Mouse (Mus musculus): Measurements from ENCODE around the gene R3hdm1. TPM values are rescaled to one million over a fixed set of nuclear protein-coding genes. Genes with fewer than 3 reads are reported as not detected.
A peak's percentile ranks its signal among the peaks of the same experiment; 100 is the strongest.
"Not testable (repeated sequence)": the region's sequence is repeated elsewhere in the genome, so short reads cannot be mapped to it uniquely, and the experiment has no call there.

Gene R3hdm1
- polyA plus RNA-seq, 1 experiment from 2014 or later = 63.6 TPM

DNA sequence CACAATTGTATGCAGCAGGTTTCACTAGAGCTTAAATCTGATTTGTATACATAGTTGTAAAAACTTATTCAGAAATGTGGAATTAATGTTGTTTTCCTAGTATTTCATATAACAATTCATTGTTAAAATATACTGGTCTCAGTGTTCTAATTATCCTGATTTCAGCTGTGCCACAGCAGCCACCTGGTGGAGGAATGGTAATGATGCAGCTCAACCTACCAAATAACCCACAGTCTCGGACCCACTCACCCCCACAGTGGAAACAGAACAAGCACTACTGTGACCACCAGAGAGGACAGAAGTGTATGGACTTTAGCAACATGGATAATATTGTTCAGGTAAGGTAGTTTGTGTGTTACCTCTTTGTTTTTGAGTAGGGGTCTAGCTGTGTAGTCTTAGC is 120.2 kb downstream of the R3hdm1 start:
- H3K4me1 ChIP-seq (replicated peaks) = no peaks in the 10 kb centered on the region
- H3K36me3 ChIP-seq = peaks cover 44% of the 10 kb centered on the region
- H3K4me2 ChIP-seq = no peak overlapping the region
- no peak for ATAC-seq (ENCODE audit: insufficient number of reproducible peaks, low FRiP score)
- no peak overlapping the region for H3K9ac ChIP-seq
- H3K27ac ChIP-seq (ENCODE audit: poor library complexity, severe bottlenecking) = no peak overlapping the region
- 81% methylated on average over 1 of the region's 1 CpGs for WGBS
- H3K9me3 ChIP-seq (replicated peaks) = no peaks in the 10 kb centered on the region
- H3K27me3 ChIP-seq (replicated peaks) = no peaks in the 10 kb centered on the region
- H3K4me3 ChIP-seq = no peak overlapping the region

GRCm38 (mm10) chr1:128235181-128235580 is 132.1 kb downstream of the R3hdm1 start:
- WGBS = 93% methylated on average over 4 of the region's 4 CpGs
- H3K27me3 ChIP-seq (replicated peaks) = no peaks in the 10 kb centered on the region
- H3K27ac ChIP-seq (ENCODE audit: poor library complexity, severe bottlenecking) = no peak overlapping the region
- H3K36me3 ChIP-seq = peaks cover 77% of the 10 kb centered on the region
- no peak overlapping the region for H3K4me3 ChIP-seq
- no peak overlapping the region for H3K9ac ChIP-seq
- no peak for ATAC-seq (ENCODE audit: insufficient number of reproducible peaks, low FRiP score)
- H3K9me3 ChIP-seq (replicated peaks) = no peaks in the 10 kb centered on the region
- H3K4me1 ChIP-seq (replicated peaks) = no peaks in the 10 kb centered on the region
- no peak overlapping the region for H3K4me2 ChIP-seq

DNA sequence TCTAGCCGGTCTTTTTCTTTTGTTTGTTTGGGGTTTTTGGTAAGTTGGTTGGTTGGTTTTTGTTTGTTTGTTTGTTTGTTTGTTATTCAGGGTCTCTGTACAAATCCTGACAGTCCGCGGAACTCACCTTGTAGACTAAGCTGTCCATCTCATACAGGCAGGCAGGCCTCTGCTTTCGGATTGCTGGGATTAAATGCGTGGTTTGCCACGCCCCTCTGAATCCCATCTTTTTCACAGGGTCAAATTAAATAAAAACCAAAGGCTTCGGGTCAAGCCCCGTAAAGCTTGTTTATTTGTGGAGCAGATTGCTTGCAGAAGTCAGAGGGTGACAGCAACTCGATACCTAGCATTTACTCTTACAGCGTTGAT is 140.5 kb downstream of the R3hdm1 start, which contains the start of gene Ubxn4:
TSS of gene Ubxn4 (plus strand) at position 338 of the 369 bp plus-strand sequence.
- peak; percentile 9; the same call in 1 of the 2 replicates for ATAC-seq (ENCODE audit: insufficient number of reproducible peaks, low FRiP score)
- 9% methylated on average over 10 of the region's 10 CpGs for WGBS
- H3K9me3 ChIP-seq (replicated peaks) = no peaks in the 10 kb centered on the region

GRCm38 (mm10) chr1:128243996-128244726 is 141.1 kb downstream of the R3hdm1 start:
- Histone ChIP-seq H3K9me3 (replicated peaks) (no peaks in the 10 kb centered on the region), H3K4me2 (peak overlapping the region; percentile 92), H3K27ac (ENCODE audit: poor library complexity, severe bottlenecking) (peak overlapping the region; percentile 96), H3K4me3 (peak overlapping the region; percentile 93), H3K36me3 (peaks cover 8% of the 10 kb centered on the region), H3K4me1 (replicated peaks) (peaks cover 7% of the 10 kb centered on the region; the same call in 1 of the 2 replicates), H3K9ac (peak overlapping the region; percentile 95), H3K27me3 (replicated peaks) (no peaks in the 10 kb centered on the region)
- under 1% methylated on average over 71 of the region's 71 CpGs for WGBS
- peak; percentile 93 for ATAC-seq (ENCODE audit: insufficient number of reproducible peaks, low FRiP score)

More for the DNA sequence above, 140.5 kb downstream of the R3hdm1 start, which contains the start of gene Ubxn4:
- H3K4me3 ChIP-seq = peak within 1 kb of the TSS; percentile 93
- peak within 1 kb of the TSS; percentile 95 for H3K9ac ChIP-seq
- peak within 1 kb of the TSS; percentile 96 for H3K27ac ChIP-seq (ENCODE audit: poor library complexity, severe bottlenecking)
- H3K4me1 ChIP-seq (replicated peaks) = peaks cover 7% of the 10 kb centered on the region; the same call in 1 of the 2 replicates
- peak within 1 kb of the TSS; percentile 92 for H3K4me2 ChIP-seq
- no peaks in the 10 kb centered on the region for H3K27me3 ChIP-seq (replicated peaks)
- H3K36me3 ChIP-seq = peaks cover 12% of the 10 kb centered on the region

DNA sequence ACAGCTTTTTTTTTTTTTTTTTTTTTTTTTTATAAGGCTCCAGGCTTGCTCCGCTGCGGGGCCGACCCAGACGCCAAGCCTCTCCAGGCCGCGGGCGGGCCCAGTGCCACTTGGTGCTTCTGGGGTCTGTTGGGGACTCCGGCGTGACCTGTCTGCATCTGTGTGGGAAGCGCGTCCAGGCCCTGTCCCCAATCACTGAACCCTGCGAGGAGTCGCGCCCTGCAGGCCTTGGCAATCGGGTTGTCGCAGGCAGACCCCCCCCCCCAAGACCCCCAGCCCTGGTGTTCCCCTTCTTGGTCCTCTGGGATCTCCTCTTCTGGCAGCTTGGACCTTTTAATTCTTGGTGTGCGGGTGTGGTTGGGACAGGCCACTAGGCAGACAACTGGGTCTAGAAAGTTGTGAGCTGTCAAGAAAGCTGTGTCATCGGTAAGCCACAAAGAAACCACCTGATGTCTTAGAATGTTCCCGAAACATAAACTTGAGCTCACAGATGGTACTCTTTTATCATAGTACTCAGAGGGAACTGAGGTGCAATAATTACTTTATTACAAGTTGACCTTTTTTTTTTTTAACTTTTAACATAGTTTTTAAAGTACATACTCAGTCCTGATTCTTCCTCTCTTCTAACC is 141.7 kb downstream of the R3hdm1 start:
- Histone ChIP-seq H3K9ac (peak overlapping the region; percentile 95), H3K4me1 (replicated peaks) (peaks cover 7% of the 10 kb centered on the region; the same call in 1 of the 2 replicates), H3K4me3 (peak overlapping the region; percentile 93), H3K36me3 (peaks cover 7% of the 10 kb centered on the region), H3K4me2 (peak overlapping the region; percentile 92), H3K27me3 (replicated peaks) (no peaks in the 10 kb centered on the region), H3K9me3 (replicated peaks) (no peaks in the 10 kb centered on the region), H3K27ac (ENCODE audit: poor library complexity, severe bottlenecking) (peak overlapping the region; percentile 96)
- peak; percentile 69 for ATAC-seq (ENCODE audit: insufficient number of reproducible peaks, low FRiP score)
- 2% methylated on average over 19 of the region's 19 CpGs for WGBS

GRCm38 (mm10) chr1:128267061-128267460 is 164.0 kb downstream of the R3hdm1 start:
- H3K4me2 ChIP-seq; H3K27me3 ChIP-seq (replicated peaks); H3K4me1 ChIP-seq (replicated peaks); ATAC-seq (ENCODE audit: insufficient number of reproducible peaks, low FRiP score); H3K27ac ChIP-seq (ENCODE audit: poor library complexity, severe bottlenecking); H3K4me3 ChIP-seq; H3K9ac ChIP-seq; H3K9me3 ChIP-seq (replicated peaks): not testable (repeated sequence)
- H3K36me3 ChIP-seq = peaks cover 82% of the 10 kb centered on the region
- WGBS = 77% methylated on average over 7 of the region's 7 CpGs

GRCm38 (mm10) chr1:128270731-128271130 is 167.6 kb downstream of the R3hdm1 start:
- no peaks in the 10 kb centered on the region for H3K9me3 ChIP-seq (replicated peaks)
- H3K27me3 ChIP-seq (replicated peaks) = no peaks in the 10 kb centered on the region
- ATAC-seq (ENCODE audit: insufficient number of reproducible peaks, low FRiP score) = no peak
- H3K4me1 ChIP-seq (replicated peaks) = no peaks in the 10 kb centered on the region
- 88% methylated on average over 3 of the region's 3 CpGs for WGBS
- no peak overlapping the region for H3K27ac ChIP-seq (ENCODE audit: poor library complexity, severe bottlenecking)
- H3K4me2 ChIP-seq = no peak overlapping the region
- H3K36me3 ChIP-seq = peaks cover 88% of the 10 kb centered on the region
- H3K9ac ChIP-seq = no peak overlapping the region
- H3K4me3 ChIP-seq = no peak overlapping the region

GRCm38 (mm10) chr1:128275908-128276307 is 172.8 kb downstream of the R3hdm1 start:
- H3K27me3 ChIP-seq (replicated peaks) = no peaks in the 10 kb centered on the region
- H3K27ac ChIP-seq (ENCODE audit: poor library complexity, severe bottlenecking) = no peak overlapping the region
- no peaks in the 10 kb centered on the region for H3K9me3 ChIP-seq (replicated peaks)
- ATAC-seq (ENCODE audit: insufficient number of reproducible peaks, low FRiP score) = no peak
- WGBS = 85% methylated on average over 1 of the region's 1 CpGs
- no peaks in the 10 kb centered on the region for H3K4me1 ChIP-seq (replicated peaks)
- H3K4me2 ChIP-seq = no peak overlapping the region
- H3K36me3 ChIP-seq = peaks cover 89% of the 10 kb centered on the region
- H3K4me3 ChIP-seq = no peak overlapping the region
- H3K9ac ChIP-seq = no peak overlapping the region

DNA sequence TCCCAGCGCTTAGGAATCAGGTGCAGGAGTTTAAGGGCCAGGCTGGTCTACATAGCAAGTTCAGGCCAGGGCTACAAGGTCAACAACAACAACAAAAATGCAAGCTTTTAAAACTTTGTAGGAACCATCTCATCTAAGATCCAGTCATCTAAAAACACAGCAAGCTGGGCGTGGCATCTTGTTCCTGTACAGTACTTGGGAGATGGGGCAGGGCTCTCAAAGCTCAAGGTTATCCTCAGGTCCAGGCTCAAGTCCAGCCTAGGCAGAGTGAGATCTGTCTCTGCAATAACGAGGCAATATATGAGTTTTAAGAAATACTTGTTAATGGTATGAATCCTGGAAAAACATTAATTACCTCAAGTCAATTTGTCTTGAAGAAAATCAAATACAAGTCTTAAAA is 175.5 kb downstream of the R3hdm1 start:
- ATAC-seq (ENCODE audit: insufficient number of reproducible peaks, low FRiP score) = no peak
- 88% methylated on average over 3 of the region's 3 CpGs for WGBS
- Histone ChIP-seq H3K4me3 (no peak overlapping the region), H3K9ac (no peak overlapping the region), H3K9me3 (replicated peaks) (0 out of 2 replicates have a peak, but pooled peaks cover 10% of the 10 kb centered on the region), H3K36me3 (peaks cover 84% of the 10 kb centered on the region), H3K27me3 (replicated peaks) (no peaks in the 10 kb centered on the region), H3K27ac (ENCODE audit: poor library complexity, severe bottlenecking) (no peak overlapping the region), H3K4me1 (replicated peaks) (no peaks in the 10 kb centered on the region), H3K4me2 (no peak overlapping the region)

GRCm38 (mm10) chr1:128281753-128282152 is 178.7 kb downstream of the R3hdm1 start:
- no peak overlapping the region for H3K4me3 ChIP-seq
- 93% methylated on average over 3 of the region's 3 CpGs for WGBS
- H3K36me3 ChIP-seq = peaks cover 59% of the 10 kb centered on the region
- no peak for ATAC-seq (ENCODE audit: insufficient number of reproducible peaks, low FRiP score)
- H3K4me2 ChIP-seq = no peak overlapping the region
- no peaks in the 10 kb centered on the region for H3K27me3 ChIP-seq (replicated peaks)
- H3K9me3 ChIP-seq (replicated peaks) = 0 out of 2 replicates have a peak, but pooled peaks cover 10% of the 10 kb centered on the region
- no peaks in the 10 kb centered on the region for H3K4me1 ChIP-seq (replicated peaks)
- no peak overlapping the region for H3K27ac ChIP-seq (ENCODE audit: poor library complexity, severe bottlenecking)
- no peak overlapping the region for H3K9ac ChIP-seq

- Histone ChIP-seq H3K4me3 (no peak overlapping the region), H3K4me1 (replicated peaks) (no peaks in the 10 kb centered on the region), H3K36me3 (peaks cover 47% of the 10 kb centered on the region), H3K27ac (ENCODE audit: poor library complexity, severe bottlenecking) (no peak overlapping the region), H3K27me3 (replicated peaks) (no peaks in the 10 kb centered on the region), H3K9ac (no peak overlapping the region), H3K4me2 (no peak overlapping the region), H3K9me3 (replicated peaks) (0 out of 2 replicates have a peak, but pooled peaks cover 10% of the 10 kb centered on the region)
- no peak for ATAC-seq (ENCODE audit: insufficient number of reproducible peaks, low FRiP score)
- 95% methylated on average over 3 of the region's 3 CpGs for WGBS
Measured at GRCm38 (mm10) chr1:128282924-128283323, 179.8 kb downstream of the R3hdm1 start.
